Mouse (Mus musculus) intestine, embryonic 15.5 days (tissue): Measurements from ENCODE around the gene Lrrc49. TPM values are rescaled to one million over a fixed set of nuclear protein-coding genes. Genes with fewer than 3 reads are reported as not detected.
A peak's percentile ranks its signal among the peaks of the same experiment; 100 is the strongest.

Experiments
- ATAC-seq: fragments of 200-750 bp; cut with Nextera tagmentation; 2 replicates; pipeline ENCODE4 v1.8.0; 2017; ENCODE audit warnings: moderate TSS enrichment, moderate library complexity
- H3K27ac ChIP-seq: fragments of 300-500 bp; sonication (generic); 2 replicates; pipeline ENCODE4 v1.5.1; 2015; ENCODE audit warnings: mild to moderate bottlenecking, inconsistent platforms
- H3K27me3 ChIP-seq: fragments of 300-500 bp; sonication (generic); replicated peaks from 2 replicates; pipeline ENCODE4 v1.6.1; 2015; ENCODE audit warnings: inconsistent platforms
- H3K36me3 ChIP-seq: fragments of 300-500 bp; sonication (generic); 2 replicates; pipeline ENCODE4 v1.6.1; 2015; ENCODE audit warnings: inconsistent platforms
- H3K4me1 ChIP-seq: fragments of 300-500 bp; sonication (generic); replicated peaks from 2 replicates; pipeline ENCODE4 v1.6.1; 2015; ENCODE audit warnings: inconsistent platforms
- H3K4me2 ChIP-seq: fragments of 300-500 bp; sonication (generic); replicated peaks from 2 replicates; pipeline ENCODE4 v1.6.1; 2015; ENCODE audit warnings: mild to moderate bottlenecking, inconsistent platforms
- H3K4me3 ChIP-seq: fragments of 300-500 bp; sonication (generic); replicated peaks from 2 replicates; pipeline ENCODE4 v1.5.1; 2015; ENCODE audit warnings: inconsistent platforms
- H3K9ac ChIP-seq: fragments of 300-500 bp; sonication (generic); 2 replicates; pipeline ENCODE4 v1.6.1; 2015; ENCODE audit warnings: inconsistent platforms
- H3K9me3 ChIP-seq: fragments of 300-500 bp; sonication (generic); 2 replicates; pipeline ENCODE4 v1.6.1; 2016; ENCODE audit warnings: inconsistent platforms
- WGBS: fragments of 180-500 bp; shearing (Covaris S2); methylation state at CpG from one replicate; pipeline ENCODE4 v1.1.7; 2015; 5-methylcytosine and 5-hydroxymethylcytosine counted together
- polyA plus RNA-seq: library from polyadenylated mRNA; unstranded; fragments of >200 nt; fragmentation: Nextera tagmentation; extraction: Ambion mirVana; gene quantifications from 2 replicates; pipeline ENCODE4 v1.2.1, GENCODE M21; 2015

Lrrc49 gene
- polyA plus RNA-seq, 1 experiment from 2014 or later = 14.7 TPM

DNA sequence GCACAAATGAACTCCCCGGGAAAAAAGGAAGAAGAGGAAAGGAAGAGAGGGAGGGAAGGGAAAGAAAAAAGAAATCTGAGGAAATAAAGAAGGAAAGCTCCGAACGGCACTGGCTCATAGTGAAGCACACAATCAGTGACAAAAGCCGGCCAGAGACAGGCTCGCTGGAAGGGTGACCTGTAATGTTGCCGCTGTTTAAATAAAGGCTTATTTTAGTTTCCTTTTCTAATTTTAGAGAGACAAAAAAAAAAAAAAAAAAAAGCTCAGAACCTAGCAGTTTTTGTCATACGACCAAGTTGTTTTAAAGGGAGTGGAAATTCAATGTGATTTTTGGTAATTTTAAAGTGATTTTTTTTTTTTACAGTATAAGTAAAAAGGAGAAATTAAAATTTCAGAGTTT is 71.6 kb downstream of the Lrrc49 start:
- no peak for ATAC-seq
- no peak overlapping the region for H3K4me3 ChIP-seq
- no peak overlapping the region for H3K9ac ChIP-seq
- 61% methylated on average over 7 of the region's 7 CpGs for WGBS
- H3K36me3 ChIP-seq = no peaks in the 10 kb centered on the region; the same call in 1 of the 2 replicates
- no peak overlapping the region for H3K4me2 ChIP-seq
- no peaks in the 10 kb centered on the region for H3K27me3 ChIP-seq
- no peaks in the 10 kb centered on the region for H3K9me3 ChIP-seq
- no peaks in the 10 kb centered on the region for H3K4me1 ChIP-seq
- H3K27ac ChIP-seq = no peak overlapping the region

DNA sequence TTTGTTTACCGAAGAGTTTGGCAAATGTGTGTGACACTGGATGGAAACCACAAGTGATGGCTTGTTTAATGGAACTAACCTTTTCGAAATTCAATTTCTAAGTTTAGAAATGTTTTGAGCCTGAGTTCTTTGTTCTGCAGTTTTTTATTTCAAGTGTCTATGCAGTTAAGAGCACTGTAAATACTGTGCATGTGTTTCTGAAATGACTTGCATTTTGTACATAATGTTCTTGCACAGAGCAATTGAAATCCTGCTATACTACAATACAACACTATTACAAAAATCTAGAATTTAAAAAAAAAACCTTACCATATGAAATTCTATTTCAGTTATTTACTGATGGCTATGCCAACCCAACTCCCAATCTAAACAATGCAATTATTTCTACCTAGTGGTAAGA is 75.7 kb downstream of the Lrrc49 start:
- H3K4me3 ChIP-seq = no peak overlapping the region
- no peak overlapping the region for H3K4me2 ChIP-seq
- 73% methylated on average over 2 of the region's 2 CpGs for WGBS
- H3K4me1 ChIP-seq = no peaks in the 10 kb centered on the region
- H3K36me3 ChIP-seq = no peaks in the 10 kb centered on the region; the same call in 1 of the 2 replicates
- no peaks in the 10 kb centered on the region for H3K9me3 ChIP-seq
- no peak overlapping the region for H3K9ac ChIP-seq
- ATAC-seq = no peak
- no peak overlapping the region for H3K27ac ChIP-seq
- no peaks in the 10 kb centered on the region for H3K27me3 ChIP-seq

DNA sequence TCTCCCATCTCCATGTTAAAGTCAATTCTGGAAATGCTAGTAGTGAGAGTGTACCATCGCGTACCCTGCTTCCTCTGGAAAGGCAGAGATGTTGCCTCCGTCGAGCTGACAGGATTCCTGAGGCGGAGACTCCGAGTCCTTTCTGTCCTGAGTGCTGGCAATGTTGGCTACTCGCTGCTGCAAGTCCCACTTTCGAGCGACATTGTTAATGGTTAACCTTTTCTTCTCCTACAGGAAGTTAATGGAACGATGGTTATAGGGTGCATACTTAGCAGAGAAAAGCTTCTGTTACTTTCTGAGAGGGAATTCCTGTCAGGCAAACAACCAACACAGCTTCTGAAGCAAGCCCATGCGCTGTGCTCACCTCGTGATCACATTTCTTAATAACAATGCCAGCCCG is 77.8 kb downstream of the Lrrc49 start:
- H3K9ac ChIP-seq = no peak overlapping the region
- H3K9me3 ChIP-seq = no peaks in the 10 kb centered on the region
- no peaks in the 10 kb centered on the region; the same call in 1 of the 2 replicates for H3K36me3 ChIP-seq
- 49% methylated on average over 13 of the region's 13 CpGs for WGBS
- no peaks in the 10 kb centered on the region for H3K27me3 ChIP-seq
- ATAC-seq = peak; percentile 75
- no peak overlapping the region for H3K27ac ChIP-seq
- no peak overlapping the region for H3K4me3 ChIP-seq
- no peak overlapping the region; the same call in 1 of the 2 replicates for H3K4me2 ChIP-seq
- H3K4me1 ChIP-seq = no peaks in the 10 kb centered on the region

DNA sequence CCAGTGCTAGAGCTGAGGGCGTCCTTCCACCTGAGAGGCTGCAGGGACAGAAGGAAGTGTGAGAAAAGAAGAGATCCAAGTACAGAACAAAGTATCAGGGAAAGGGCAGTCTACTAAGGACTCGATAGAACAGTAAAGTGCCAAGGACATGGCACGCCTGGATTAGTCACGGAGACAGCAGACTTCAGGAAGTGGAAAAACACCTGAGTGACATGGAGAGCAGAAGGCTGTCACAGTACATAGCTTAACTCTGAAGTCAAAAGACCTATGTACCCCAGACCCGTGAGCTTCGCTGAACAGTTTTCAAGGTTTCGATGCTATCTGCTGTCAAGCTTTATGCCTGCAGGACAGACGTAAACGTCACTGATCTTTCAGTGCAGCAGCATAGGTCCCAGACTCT is 79.1 kb downstream of the Lrrc49 start:
- Histone ChIP-seq H3K9me3 (no peaks in the 10 kb centered on the region), H3K36me3 (no peaks in the 10 kb centered on the region), H3K27ac (no peak overlapping the region), H3K4me1 (no peaks in the 10 kb centered on the region), H3K4me2 (no peak overlapping the region), H3K4me3 (no peak overlapping the region), H3K9ac (no peak overlapping the region), H3K27me3 (no peaks in the 10 kb centered on the region)
- peak; percentile 70 for ATAC-seq
- 84% methylated on average over 9 of the region's 9 CpGs for WGBS

DNA sequence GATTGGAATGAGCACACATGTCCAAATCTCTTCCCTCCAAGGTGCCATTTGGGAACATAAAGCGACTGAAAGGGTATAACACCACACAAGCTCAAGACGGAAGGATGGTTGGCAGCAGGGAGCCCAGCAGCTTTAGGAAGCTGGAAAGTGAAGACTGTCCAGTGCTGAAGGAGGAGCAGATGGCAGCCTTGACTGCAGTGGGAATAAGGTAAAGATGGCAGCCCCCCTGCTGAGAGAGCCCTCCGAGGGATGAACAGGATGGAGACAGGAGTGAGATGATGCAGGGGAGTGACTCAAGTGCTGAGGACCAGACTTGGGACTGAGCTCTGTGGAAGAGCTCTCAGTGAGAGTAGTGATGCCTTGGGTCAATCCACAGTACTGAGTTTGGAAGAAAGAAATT is 79.9 kb downstream of the Lrrc49 start:
- H3K4me3 ChIP-seq = no peak overlapping the region
- H3K9ac ChIP-seq = no peak overlapping the region
- H3K27me3 ChIP-seq = no peaks in the 10 kb centered on the region
- H3K4me1 ChIP-seq = no peaks in the 10 kb centered on the region
- H3K36me3 ChIP-seq = no peaks in the 10 kb centered on the region
- H3K9me3 ChIP-seq = no peaks in the 10 kb centered on the region
- no peak overlapping the region for H3K4me2 ChIP-seq
- ATAC-seq = no peak
- WGBS = 89% methylated on average over 3 of the region's 3 CpGs
- no peak overlapping the region for H3K27ac ChIP-seq

DNA sequence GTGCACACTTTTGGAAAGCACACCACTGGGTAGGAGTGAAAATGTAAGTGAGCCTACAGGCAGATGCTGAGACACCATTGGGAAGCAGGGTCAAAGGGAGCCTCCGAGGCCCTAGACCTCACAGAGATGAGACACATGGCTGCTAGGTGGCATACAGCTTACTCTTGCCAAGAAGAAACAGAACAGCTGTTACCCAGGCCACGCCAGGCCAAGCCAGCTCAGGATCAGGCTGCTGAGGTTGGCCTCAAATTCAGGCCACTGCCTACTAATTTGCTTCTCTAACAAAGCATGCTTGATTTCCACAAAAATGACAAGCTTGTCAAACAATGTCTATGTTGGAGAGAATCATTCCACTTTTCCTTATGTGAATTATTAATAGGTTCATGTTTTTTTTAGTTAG is 83.0 kb downstream of the Lrrc49 start:
- no peak overlapping the region for H3K4me2 ChIP-seq
- no peaks in the 10 kb centered on the region for H3K36me3 ChIP-seq
- no peak overlapping the region for H3K9ac ChIP-seq
- no peak for ATAC-seq
- H3K4me1 ChIP-seq = no peaks in the 10 kb centered on the region
- 57% methylated on average over 2 of the region's 2 CpGs for WGBS
- H3K27ac ChIP-seq = no peak overlapping the region
- H3K9me3 ChIP-seq = no peaks in the 10 kb centered on the region
- no peak overlapping the region for H3K4me3 ChIP-seq
- no peaks in the 10 kb centered on the region for H3K27me3 ChIP-seq

DNA sequence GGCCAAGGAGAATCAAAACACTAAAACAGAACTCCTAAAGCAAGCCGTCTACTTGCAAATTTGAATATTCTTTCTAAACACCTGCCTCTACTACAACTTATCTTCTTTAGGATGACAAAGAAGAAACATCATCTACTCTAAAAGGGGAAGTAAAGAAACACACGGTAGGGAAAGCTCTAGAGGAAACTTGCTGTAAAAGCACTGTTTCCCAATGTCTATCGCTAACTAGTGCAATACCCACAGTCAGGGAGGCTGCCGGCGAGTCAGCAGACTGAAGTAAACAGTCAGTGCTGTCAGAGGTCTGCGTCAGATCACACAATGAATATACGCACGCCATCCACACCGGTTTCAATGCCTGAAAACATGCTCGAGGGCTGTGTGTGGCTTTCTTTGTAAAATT is 86.0 kb downstream of the Lrrc49 start:
- Histone ChIP-seq H3K27ac (no peak overlapping the region), H3K4me3 (no peak overlapping the region), H3K27me3 (no peaks in the 10 kb centered on the region), H3K9me3 (no peaks in the 10 kb centered on the region), H3K9ac (no peak overlapping the region), H3K36me3 (no peaks in the 10 kb centered on the region), H3K4me1 (no peaks in the 10 kb centered on the region), H3K4me2 (no peak overlapping the region)
- no peak for ATAC-seq
- 56% methylated on average over 10 of the region's 10 CpGs for WGBS

DNA sequence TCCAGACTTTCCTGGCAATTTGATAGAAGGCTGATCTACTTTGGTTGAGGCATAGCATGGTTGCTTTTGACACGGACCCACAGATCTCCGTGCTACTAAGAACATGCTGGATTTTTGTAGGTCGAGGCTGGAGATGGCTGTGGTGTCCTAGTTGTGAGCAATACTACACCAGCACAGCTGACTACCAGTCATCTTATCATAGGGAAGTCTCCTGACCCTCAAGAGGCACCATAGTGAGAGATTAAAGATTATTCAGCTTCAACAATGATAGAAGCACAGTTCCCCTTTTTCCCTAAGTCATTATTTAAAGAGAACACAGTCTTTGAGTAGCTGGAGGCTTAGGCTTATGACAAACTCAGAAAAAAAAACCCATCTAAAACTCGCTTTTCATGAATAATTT is 87.7 kb downstream of the Lrrc49 start:
- 87% methylated on average over 4 of the region's 4 CpGs for WGBS
- Histone ChIP-seq H3K4me2 (no peak overlapping the region), H3K36me3 (no peaks in the 10 kb centered on the region), H3K27ac (no peak overlapping the region), H3K4me1 (no peaks in the 10 kb centered on the region), H3K9ac (no peak overlapping the region), H3K27me3 (no peaks in the 10 kb centered on the region), H3K4me3 (no peak overlapping the region), H3K9me3 (no peaks in the 10 kb centered on the region)
- ATAC-seq = no peak

DNA sequence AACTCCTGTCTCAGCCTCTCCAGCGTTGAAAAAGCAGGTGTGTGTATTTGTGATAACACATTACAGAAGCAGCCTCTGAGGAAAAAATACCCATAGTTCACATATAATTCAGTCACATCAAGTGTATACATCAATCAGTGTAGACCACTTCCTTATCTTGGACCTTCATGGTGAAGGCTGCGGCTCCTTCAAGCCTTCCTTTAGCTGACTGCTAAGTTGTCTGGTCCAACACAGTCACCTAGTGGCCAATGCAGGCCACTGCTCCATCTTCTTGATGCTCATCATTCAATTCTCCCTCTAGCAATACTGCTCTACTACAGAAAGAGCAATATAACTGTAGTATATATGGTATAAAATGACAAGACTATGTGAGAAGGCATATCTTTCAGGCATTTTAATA is 88.5 kb downstream of the Lrrc49 start:
- no peak overlapping the region for H3K9ac ChIP-seq
- no peaks in the 10 kb centered on the region for H3K4me1 ChIP-seq
- no peak overlapping the region for H3K27ac ChIP-seq
- H3K9me3 ChIP-seq = no peaks in the 10 kb centered on the region
- H3K4me3 ChIP-seq = no peak overlapping the region
- no peak overlapping the region for H3K4me2 ChIP-seq
- H3K27me3 ChIP-seq = no peaks in the 10 kb centered on the region
- H3K36me3 ChIP-seq = no peaks in the 10 kb centered on the region
- 0 out of 2 replicates have a peak, but pooled peaks have one; percentile 25 for ATAC-seq
- WGBS = 60% methylated on average over 2 of the region's 2 CpGs

DNA sequence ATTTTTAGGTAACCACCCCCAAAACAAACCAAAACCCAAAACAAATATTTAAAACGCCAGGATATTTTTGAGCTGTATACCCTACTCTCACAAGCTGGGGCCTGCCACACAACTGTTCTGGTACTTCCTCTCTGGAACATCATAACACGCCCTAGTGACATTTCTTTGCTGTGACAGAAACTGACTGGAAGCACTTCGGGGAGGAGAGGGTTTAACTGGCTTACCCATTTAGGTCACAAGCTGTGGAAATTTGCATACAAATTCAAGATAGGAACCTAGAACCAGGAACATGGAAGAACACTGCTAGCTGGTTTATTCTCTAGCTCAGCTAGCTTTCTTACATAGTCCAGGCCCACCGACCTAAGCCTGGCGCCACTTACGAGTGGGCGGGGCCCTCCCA is 92.6 kb downstream of the Lrrc49 start:
- H3K4me2 ChIP-seq = no peak overlapping the region
- WGBS = 57% methylated on average over 7 of the region's 7 CpGs
- ATAC-seq = no peak
- H3K4me3 ChIP-seq = no peak overlapping the region
- no peak overlapping the region for H3K27ac ChIP-seq
- H3K4me1 ChIP-seq = no peaks in the 10 kb centered on the region
- no peak overlapping the region for H3K9ac ChIP-seq
- no peaks in the 10 kb centered on the region for H3K36me3 ChIP-seq
- no peaks in the 10 kb centered on the region for H3K27me3 ChIP-seq
- H3K9me3 ChIP-seq = no peaks in the 10 kb centered on the region

DNA sequence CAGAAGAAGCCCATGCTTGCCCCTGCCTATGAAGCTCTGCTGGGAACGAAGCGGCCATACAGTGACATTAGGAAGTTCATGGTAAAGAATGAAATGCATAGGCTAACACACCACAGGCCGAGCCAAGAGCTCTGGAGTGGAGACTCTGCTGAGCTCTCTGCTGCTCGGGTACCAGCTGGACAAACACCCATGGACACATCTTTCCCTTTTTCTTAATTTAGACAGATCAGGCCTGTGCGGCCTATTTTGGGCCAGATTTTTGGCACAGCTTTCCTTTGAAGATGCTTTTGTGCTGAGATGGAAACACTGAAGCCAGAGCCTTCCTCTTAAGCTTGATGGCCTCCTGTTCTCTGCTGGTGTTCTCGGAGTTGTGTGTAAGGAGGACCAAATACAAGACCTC is 95.0 kb downstream of the Lrrc49 start:
- ATAC-seq = no peak
- Histone ChIP-seq H3K9me3 (no peaks in the 10 kb centered on the region), H3K27ac (peak overlapping the region; percentile 71), H3K4me3 (no peak overlapping the region), H3K27me3 (no peaks in the 10 kb centered on the region), H3K36me3 (no peaks in the 10 kb centered on the region), H3K9ac (no peak overlapping the region), H3K4me1 (no peaks in the 10 kb centered on the region), H3K4me2 (no peak overlapping the region)
- 56% methylated on average over 6 of the region's 6 CpGs for WGBS

DNA sequence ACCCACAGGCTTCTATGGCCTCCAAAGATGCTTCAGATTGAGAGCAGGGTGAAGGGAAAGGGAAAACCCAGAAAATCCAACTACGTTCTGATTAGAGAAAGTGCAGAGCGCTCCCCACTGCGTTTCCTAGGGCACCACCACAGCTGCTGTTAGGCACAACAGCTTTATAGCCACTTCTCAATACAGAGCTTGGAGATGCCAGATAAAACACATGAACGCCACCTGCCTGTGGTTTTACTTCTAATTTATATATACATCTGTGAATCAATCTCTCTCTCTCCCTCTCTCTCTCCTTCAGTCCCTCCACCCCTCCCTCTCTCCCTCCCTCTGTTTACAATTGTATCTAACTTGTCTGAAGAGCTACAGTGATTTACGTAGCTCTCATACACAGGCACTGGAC is 95.6 kb downstream of the Lrrc49 start:
- no peaks in the 10 kb centered on the region for H3K9me3 ChIP-seq
- H3K27me3 ChIP-seq = no peaks in the 10 kb centered on the region
- 53% methylated on average over 5 of the region's 5 CpGs for WGBS
- ATAC-seq = no peak
- H3K36me3 ChIP-seq = no peaks in the 10 kb centered on the region
- H3K4me2 ChIP-seq = no peak overlapping the region
- no peaks in the 10 kb centered on the region for H3K4me1 ChIP-seq
- H3K9ac ChIP-seq = no peak overlapping the region
- H3K4me3 ChIP-seq = no peak overlapping the region
- peak overlapping the region; percentile 27; the same call in 1 of the 2 replicates for H3K27ac ChIP-seq

DNA sequence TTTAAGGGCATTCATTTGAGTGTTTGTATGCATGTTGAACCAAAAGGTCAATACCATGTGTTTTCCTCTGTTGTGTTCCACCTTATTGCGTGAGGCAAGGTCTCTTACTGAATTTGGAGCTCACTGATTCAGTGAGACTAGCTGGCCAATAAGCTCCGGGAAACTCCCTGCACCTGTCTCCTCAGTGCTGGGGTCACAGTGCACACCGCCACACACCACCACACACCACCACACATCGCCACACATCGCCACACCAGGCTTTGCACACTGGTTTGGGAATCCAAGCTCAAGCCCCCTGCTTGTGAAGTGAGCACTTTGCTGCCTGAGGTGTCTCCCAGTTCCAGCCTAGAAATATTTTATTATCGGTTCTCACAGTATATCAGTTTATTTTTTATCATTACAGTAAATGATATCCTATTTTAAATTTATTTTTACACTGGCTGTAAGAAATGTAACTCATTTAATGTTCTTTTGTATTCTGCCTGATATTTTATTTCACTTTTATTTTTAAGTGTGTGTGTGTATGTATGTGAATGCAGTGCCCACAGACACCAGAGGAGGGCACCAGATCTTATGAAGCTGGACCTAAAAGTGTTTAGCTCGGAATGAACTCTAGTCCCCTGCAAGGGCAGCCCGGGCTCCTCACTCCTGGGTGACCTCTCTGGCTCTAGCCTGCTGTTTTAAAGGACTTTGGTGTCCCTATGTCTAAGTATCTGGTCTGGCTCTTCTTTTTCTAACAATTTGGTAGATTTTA is 96.9 kb downstream of the Lrrc49 start:
- Histone ChIP-seq H3K9me3 (no peaks in the 10 kb centered on the region), H3K27ac (no peak overlapping the region), H3K4me1 (no peaks in the 10 kb centered on the region), H3K4me3 (no peak overlapping the region), H3K9ac (no peak overlapping the region), H3K36me3 (no peaks in the 10 kb centered on the region), H3K4me2 (no peak overlapping the region), H3K27me3 (no peaks in the 10 kb centered on the region)
- ATAC-seq = no peak
- WGBS = 95% methylated on average over 8 of the region's 8 CpGs
